Mouse (Mus musculus) stomach, embryonic 16.5 days (tissue): ENCODE results near the gene Mad2l1bp. TPM values are rescaled to one million over a fixed set of nuclear protein-coding genes. Genes with fewer than 3 reads are reported as not detected.

Experiments
- ATAC-seq: fragments of 200-750 bp; cut with Nextera tagmentation; 2 replicates; pipeline ENCODE4 v1.8.0; 2017; ENCODE audit warnings: moderate number of reproducible peaks, moderate TSS enrichment; ENCODE audit not compliant: insufficient read depth, low FRiP score
- H3K27ac ChIP-seq: fragments of 300-500 bp; sonication (generic); 2 replicates; pipeline ENCODE4 v1.5.1; 2014; ENCODE audit warnings: low read length
- H3K27me3 ChIP-seq: fragments of 300-500 bp; sonication (generic); 2 replicates; pipeline ENCODE4 v1.6.1; 2014; ENCODE audit warnings: low read length, control low read depth, mixed read lengths; ENCODE audit not compliant: control insufficient read depth, insufficient read depth
- H3K36me3 ChIP-seq: fragments of 300-500 bp; sonication (generic); 2 replicates; pipeline ENCODE4 v1.6.1; 2014; ENCODE audit warnings: low read length; ENCODE audit not compliant: control insufficient read depth, insufficient read depth
- H3K4me1 ChIP-seq: fragments of 300-500 bp; sonication (generic); 2 replicates; pipeline ENCODE4 v1.6.1; 2014; ENCODE audit warnings: low read length, control low read depth, mixed read lengths; ENCODE audit not compliant: control insufficient read depth, insufficient read depth
- H3K4me2 ChIP-seq: fragments of 300-500 bp; sonication (generic); 2 replicates; pipeline ENCODE4 v1.6.1; 2014; ENCODE audit warnings: low read depth, low read length, mixed read lengths
- H3K4me3 ChIP-seq: fragments of 300-500 bp; sonication (generic); replicated peaks from 2 replicates; pipeline ENCODE4 v1.5.1; 2014; ENCODE audit warnings: mild to moderate bottlenecking, low read length
- H3K9ac ChIP-seq: fragments of 300-500 bp; sonication (generic); 2 replicates; pipeline ENCODE4 v1.6.1; 2014; ENCODE audit warnings: low read length
- H3K9me3 ChIP-seq: fragments of 300-500 bp; sonication (generic); replicated peaks from 2 replicates; pipeline ENCODE4 v1.6.1; 2016; ENCODE audit warnings: low read length, control low read depth; ENCODE audit not compliant: control insufficient read depth
- WGBS: fragments of 180-500 bp; shearing (Covaris S2); extraction: QIAGEN DNeasy Blood & Tissue Kit; methylation state at CpG from one replicate; pipeline ENCODE4 v1.1.7; 2014; 5-methylcytosine and 5-hydroxymethylcytosine counted together
- polyA plus RNA-seq: library from polyadenylated mRNA; unstranded; fragments of >200 nt; fragmentation: Nextera tagmentation; extraction: Ambion mirVana; gene quantifications from 2 replicates; pipeline ENCODE4 v1.2.1, GENCODE M21; 2015

The Mad2l1bp gene
- polyA plus RNA-seq, 1 experiment from 2014 or later = 33.9 TPM

DNA sequence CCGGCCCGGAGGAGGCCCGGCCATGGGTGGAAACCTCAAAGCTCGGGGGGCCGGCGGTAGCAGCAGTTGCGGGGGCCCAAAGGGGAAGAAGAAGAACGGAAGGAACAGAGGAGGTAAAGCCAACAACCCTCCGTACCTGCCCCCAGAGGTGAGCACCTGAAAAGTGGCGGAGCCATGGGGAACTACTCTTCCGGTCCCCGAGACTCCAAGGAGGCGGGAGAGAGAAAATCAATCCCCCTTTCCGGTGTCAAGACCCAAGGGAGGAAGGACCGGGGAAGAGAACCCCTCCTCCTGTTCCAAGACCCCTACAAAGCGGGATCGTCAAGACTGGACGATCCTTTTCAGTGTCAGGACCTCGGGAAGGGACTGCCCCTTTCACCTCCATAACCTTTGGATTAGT, 7.8 kb upstream of the Mad2l1bp start:
- Histone ChIP-seq H3K4me3 (peak overlapping the region; percentile 89), H3K4me2 (peak overlapping the region; percentile 91), H3K27ac (peak overlapping the region; percentile 86), H3K36me3 (peaks cover 11% of the 10 kb centered on the region), H3K9me3 (no peaks in the 10 kb centered on the region), H3K9ac (peak overlapping the region; percentile 92), H3K4me1 (peaks cover 12% of the 10 kb centered on the region), H3K27me3 (no peaks in the 10 kb centered on the region)
- WGBS = under 1% methylated on average over 19 of the region's 19 CpGs
- 0 out of 2 replicates have a peak, but pooled peaks have one; percentile 4 for ATAC-seq

DNA sequence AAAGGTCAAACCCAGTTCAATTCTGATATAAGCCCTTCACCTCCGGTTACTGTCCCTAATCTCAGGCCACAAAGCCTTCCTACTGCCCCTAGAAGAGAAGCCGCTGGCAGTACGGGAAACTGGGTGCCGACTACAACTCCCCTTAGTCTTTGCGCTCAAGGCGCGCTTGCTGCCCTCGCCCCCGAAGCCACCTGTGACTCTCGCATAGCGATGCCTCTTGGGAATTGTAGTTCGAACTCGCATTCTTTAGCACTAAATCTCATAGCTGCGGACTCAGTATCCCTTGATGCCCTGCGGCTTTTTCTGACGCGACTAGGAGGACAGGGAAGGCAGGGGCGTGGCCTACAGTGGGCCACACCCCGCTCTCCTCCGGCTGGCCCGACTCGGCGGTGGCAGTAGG, 7.3 kb upstream of the Mad2l1bp start, which contains the start of gene Gtpbp2:
TSS of gene Gtpbp2 (plus strand) at position 347 of the 400 bp plus-strand sequence.
- Histone ChIP-seq H3K27me3 (no peaks in the 10 kb centered on the region), H3K36me3 (peaks cover 6% of the 10 kb centered on the region; the same call in 1 of the 2 replicates)
- WGBS = under 1% methylated on average over 23 of the region's 23 CpGs

DNA sequence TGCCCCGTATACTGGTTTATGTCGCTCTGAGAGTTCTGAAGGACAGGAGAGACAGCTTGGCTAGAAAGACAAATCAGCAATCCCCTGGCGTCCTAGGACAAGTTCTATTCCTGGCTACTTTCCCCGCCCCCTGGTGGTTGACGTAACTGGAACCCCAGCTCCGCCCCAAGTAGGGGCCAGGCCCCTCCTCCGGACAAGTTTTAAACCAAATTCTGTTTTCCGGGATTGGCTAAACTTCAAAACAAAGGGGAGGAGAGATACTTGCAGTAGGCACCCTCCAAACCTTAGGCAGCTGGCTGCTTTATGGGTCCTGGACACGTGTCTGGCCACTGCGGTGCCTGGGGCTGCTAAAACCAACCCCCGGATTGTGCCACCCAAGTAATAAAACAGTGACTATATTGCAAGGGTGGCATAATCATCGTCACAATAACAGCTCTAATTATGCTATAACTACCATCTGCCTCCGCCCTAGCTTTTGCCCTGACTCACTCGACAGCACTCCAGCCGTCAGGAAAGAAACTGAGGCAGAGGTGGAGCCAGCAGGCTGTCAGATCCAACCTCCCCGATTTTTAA, 6.8 kb upstream of the Mad2l1bp start:
- ATAC-seq = peak; percentile 58
- Histone ChIP-seq H3K27me3 (no peaks in the 10 kb centered on the region), H3K4me1 (peaks cover 12% of the 10 kb centered on the region), H3K4me2 (peak overlapping the region; percentile 91), H3K36me3 (peaks cover under 1% of the 10 kb centered on the region; the same call in 1 of the 2 replicates), H3K4me3 (peak overlapping the region; percentile 89), H3K9ac (peak overlapping the region; percentile 77), H3K9me3 (no peaks in the 10 kb centered on the region), H3K27ac (peak overlapping the region; percentile 96)
- WGBS = under 1% methylated on average over 16 of the region's 16 CpGs

More for the DNA sequence above, 7.3 kb upstream of the Mad2l1bp start, which contains the start of gene Gtpbp2:
- Histone ChIP-seq H3K4me3 (peak within 1 kb of the TSS; percentile 89), H3K27ac (peak within 1 kb of the TSS; percentile 96), H3K4me2 (peak within 1 kb of the TSS; percentile 91), H3K9ac (peak within 1 kb of the TSS; percentile 92), H3K9me3 (no peaks in the 10 kb centered on the region), H3K4me1 (peaks cover 12% of the 10 kb centered on the region)
- ATAC-seq = peak; percentile 94

DNA sequence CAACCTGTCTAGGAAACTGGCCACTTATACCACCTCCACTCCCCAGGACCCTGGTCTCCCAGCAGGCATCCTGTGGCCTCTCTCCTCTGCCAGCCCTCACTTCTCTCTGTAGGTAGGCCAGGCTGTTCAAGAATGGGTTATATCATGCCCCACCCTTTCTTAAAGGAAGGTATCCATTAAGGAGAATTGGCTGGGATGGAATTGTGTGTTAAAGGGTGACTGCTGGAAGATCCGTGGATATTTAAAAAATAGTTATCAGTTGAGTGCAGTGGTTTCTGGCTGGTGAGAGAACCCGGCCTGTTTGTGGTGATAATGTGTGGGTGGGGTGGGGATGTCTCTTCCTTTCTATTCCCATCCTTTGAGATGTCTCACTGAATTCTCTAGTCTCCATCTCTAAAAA, 5.9 kb upstream of the Mad2l1bp start:
- Histone ChIP-seq H3K9me3 (no peaks in the 10 kb centered on the region), H3K4me2 (peak overlapping the region; percentile 91), H3K4me1 (peaks cover 12% of the 10 kb centered on the region), H3K36me3 (no peaks in the 10 kb centered on the region), H3K27me3 (no peaks in the 10 kb centered on the region), H3K27ac (peak overlapping the region; percentile 96), H3K4me3 (peak overlapping the region; percentile 89), H3K9ac (peak overlapping the region; percentile 77; the same call in 1 of the 2 replicates)
- WGBS = 52% methylated on average over 2 of the region's 2 CpGs
- no peak for ATAC-seq

DNA sequence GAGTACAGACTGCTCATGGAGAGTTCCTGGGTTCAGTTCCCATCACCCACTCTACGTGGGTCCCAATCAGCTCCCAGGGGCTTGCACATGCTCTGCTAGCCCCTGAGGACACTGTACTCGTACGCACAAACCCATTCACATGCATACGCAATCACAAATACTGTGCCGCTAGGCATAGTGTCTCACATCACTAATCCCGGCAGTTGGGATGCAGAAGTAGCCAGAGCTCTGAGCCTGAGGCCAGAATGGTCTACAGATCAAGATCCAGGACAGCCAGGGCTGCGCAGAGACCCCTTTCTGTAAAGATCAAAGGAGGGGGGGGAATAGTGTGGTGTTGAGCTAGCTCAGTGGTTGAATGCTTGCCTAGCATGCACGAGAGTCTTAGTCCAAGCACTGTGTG, 3.8 kb upstream of the Mad2l1bp start:
- no peak overlapping the region for H3K27ac ChIP-seq
- WGBS = 83% methylated on average over 8 of the region's 8 CpGs
- H3K9me3 ChIP-seq = no peaks in the 10 kb centered on the region
- ATAC-seq = no peak
- H3K4me3 ChIP-seq = no peak overlapping the region
- H3K36me3 ChIP-seq = no peaks in the 10 kb centered on the region
- no peak overlapping the region for H3K9ac ChIP-seq
- no peaks in the 10 kb centered on the region for H3K27me3 ChIP-seq
- peaks cover 17% of the 10 kb centered on the region for H3K4me1 ChIP-seq
- H3K4me2 ChIP-seq = no peak overlapping the region

DNA sequence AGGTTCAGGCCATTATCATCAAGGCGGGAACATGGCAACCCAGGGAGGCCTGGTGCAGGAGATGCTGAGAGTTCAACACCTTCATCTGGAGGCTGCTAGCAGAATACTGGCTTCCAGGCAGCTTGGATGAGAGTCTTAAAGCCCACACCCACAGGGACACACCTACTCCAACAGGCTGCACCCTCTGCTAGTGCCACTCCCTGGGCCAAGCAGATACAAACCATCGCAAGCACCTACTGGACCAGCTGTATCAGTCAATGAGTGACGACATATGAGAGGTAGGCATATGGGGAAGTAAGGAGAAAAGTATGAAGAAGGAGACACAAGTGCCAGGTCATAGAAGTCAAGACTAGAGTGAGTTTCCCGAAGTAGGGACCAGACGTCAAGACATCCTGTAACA, 3.3 kb upstream of the Mad2l1bp start:
- Histone ChIP-seq H3K4me1 (peaks cover 15% of the 10 kb centered on the region), H3K4me2 (no peak overlapping the region), H3K27ac (no peak overlapping the region), H3K9ac (no peak overlapping the region), H3K36me3 (no peaks in the 10 kb centered on the region), H3K4me3 (no peak overlapping the region), H3K27me3 (no peaks in the 10 kb centered on the region), H3K9me3 (no peaks in the 10 kb centered on the region)
- WGBS = 79% methylated on average over 5 of the region's 5 CpGs
- ATAC-seq = no peak

DNA sequence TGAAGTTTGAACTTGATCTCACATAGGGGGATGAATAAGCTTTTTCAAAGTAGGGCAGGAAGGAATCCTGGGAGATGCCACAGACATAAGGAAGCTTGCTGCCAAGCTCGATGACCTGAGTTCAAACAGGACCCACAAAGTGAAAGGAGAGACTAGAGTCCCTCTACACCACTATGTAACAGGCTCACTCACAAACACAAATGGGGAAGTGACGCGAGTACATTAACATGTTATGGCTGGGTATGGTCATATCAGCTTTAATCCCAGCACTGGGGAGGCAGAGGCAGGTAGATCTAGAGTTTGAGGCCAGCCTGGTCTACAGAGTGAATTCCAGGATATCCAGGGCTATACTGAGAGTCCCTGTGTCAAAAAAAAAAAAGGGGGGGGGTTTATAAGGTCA, 983 bp upstream of the Mad2l1bp start:
- H3K9ac ChIP-seq = no peak overlapping the region
- no peak for ATAC-seq
- no peaks in the 10 kb centered on the region for H3K36me3 ChIP-seq
- H3K9me3 ChIP-seq = no peaks in the 10 kb centered on the region
- no peak overlapping the region for H3K27ac ChIP-seq
- no peaks in the 10 kb centered on the region for H3K27me3 ChIP-seq
- peaks cover 6% of the 10 kb centered on the region; the same call in 1 of the 2 replicates for H3K4me1 ChIP-seq
- WGBS = 92% methylated on average over 3 of the region's 3 CpGs
- no peak overlapping the region for H3K4me2 ChIP-seq
- no peak overlapping the region for H3K4me3 ChIP-seq

DNA sequence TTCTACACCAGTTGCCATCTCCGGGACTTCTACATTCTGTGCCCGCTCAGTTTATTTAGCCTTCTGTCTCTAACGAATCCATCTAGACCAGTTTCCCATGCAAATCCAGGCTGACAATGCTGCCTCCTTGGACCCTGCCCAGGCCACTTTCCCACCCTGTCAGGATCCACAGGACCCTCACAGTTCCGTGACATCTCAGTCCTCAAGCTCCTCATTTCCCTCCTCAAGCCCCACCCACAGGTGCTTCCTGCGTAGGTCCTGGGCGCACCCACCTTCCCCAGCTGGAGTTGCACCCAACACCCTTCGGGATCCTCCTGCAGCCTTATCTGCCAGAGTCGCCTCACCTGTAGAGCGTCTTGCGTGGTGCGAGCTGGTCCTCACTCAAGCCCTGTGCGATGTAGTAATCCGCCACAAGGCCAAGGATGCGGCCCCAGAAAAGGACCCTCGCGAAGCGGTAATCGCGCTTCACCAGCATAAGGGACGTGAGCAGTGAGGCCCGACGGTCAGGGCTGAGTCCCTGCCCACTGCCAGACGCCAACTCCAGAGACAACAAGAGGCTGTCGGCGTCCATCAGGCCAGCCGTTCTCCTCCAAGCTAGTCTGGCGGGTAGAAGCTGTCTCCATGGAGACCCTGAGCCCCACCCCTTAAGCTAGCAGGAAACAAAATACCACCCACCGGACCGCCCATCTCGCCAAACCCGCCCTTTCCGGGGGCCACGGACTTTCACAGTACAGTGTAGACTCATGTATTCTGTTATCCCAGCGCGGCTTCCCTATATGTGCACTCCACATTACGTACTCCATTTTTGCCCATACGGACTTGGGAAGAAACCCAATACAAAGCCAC, 9.6 kb downstream of the Mad2l1bp start, which contains the start of gene Rsph9:
TSS of gene Rsph9 (minus strand) at position 639 of the 846 bp plus-strand sequence.
- Histone ChIP-seq H3K27me3 (no peaks in the 10 kb centered on the region), H3K4me2 (peak within 1 kb of the TSS; percentile 66), H3K4me1 (peaks cover 4% of the 10 kb centered on the region), H3K4me3 (peak within 1 kb of the TSS; percentile 51), H3K27ac (peak within 1 kb of the TSS; percentile 72), H3K9ac (peak within 1 kb of the TSS; percentile 54), H3K9me3 (no peaks in the 10 kb centered on the region), H3K36me3 (peaks cover 23% of the 10 kb centered on the region; the same call in 1 of the 2 replicates)
- peak; percentile 96 for ATAC-seq
- WGBS = 5% methylated on average over 37 of the region's 37 CpGs

DNA sequence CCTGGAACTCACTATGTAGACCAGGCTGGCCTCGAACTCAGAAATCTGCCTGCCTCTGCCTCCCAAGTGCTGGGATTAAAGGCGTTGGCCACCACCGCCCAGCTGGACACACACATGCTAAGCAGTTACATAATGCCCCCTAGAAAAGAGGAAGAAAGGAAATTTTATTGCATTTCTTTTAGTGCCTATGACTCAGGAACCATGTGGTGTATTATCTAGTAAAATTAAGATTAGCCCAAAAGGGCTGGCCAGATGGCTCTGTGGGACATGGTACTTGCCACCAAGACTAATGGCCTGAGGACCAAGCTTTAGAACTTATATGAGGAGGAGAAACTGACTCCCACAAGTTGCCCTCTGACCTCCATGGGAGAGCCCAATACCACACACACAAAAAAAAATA, 13.5 kb downstream of the Mad2l1bp start:
- Histone ChIP-seq H3K36me3 (no peaks in the 10 kb centered on the region), H3K4me2 (no peak overlapping the region), H3K27me3 (no peaks in the 10 kb centered on the region), H3K9me3 (no peaks in the 10 kb centered on the region), H3K4me3 (no peak overlapping the region), H3K27ac (no peak overlapping the region), H3K9ac (no peak overlapping the region), H3K4me1 (peaks cover 4% of the 10 kb centered on the region)
- WGBS = 89% methylated on average over 3 of the region's 3 CpGs
- no peak for ATAC-seq
